Mouse (Mus musculus) spleen, embryonic (tissue): ENCODE data around the gene Ifna5.

ENCODE experiments used
- CTCF ChIA-PET: fragments of 350-600 bp; sonication (Branson Sonifier 250); formaldehyde crosslinking; loops from one replicate; lab custom pipeline; 2022; lab: Charles Lee

Ifna5 gene

GRCm38 (mm10) chr4:88863309-88863708, 28.0 kb downstream of the Ifna5 start:
- CTCF ChIA-PET, result no interaction called here

GRCm38 (mm10) chr4:88864599-88864998, 29.3 kb downstream of the Ifna5 start:
- CTCF ChIA-PET, result no interaction called here

DNA sequence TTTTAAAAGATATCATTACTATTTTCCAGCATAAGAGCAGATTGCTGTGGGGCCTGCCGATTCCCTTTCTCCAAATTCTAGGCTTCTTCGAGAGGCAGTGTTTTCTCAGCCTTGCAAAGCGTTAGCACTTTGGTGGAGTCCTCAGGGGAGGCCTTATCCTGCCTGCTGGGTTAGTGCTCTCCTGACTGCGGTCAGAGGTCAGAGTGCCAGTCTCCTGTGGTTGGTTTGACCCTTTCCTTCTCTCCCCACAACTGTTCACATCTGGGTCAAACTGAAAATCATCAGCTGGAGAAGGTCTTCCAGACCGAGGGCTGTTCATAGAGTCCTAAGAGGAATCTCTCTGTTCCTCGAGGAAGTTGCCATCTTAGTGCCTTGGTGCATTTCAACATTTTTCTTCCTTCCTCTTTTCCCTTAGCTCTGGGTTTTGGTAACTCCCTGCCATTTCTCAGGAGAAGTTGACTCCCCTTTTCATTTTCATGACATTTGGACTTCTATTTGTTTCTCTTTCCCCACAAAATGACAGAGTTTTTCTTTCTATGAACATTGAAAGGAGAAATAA, 29.8 kb downstream of the Ifna5 start:
- CTCF ChIA-PET, result interaction anchor here (0.5 kb wide), 1 partner anchor 141 kb away, joined by 3 read pairs; no protein-coding TSS in a partner anchor

GRCm38 (mm10) chr4:88867366-88867925, 32.1 kb downstream of the Ifna5 start:
- CTCF ChIA-PET, result interaction anchor here (0.6 to 0.9 kb wide), 4 partner anchors 24 to 1814 kb away, joined by 3 to 5 read pairs (median 3); no protein-coding TSS in a partner anchor

DNA sequence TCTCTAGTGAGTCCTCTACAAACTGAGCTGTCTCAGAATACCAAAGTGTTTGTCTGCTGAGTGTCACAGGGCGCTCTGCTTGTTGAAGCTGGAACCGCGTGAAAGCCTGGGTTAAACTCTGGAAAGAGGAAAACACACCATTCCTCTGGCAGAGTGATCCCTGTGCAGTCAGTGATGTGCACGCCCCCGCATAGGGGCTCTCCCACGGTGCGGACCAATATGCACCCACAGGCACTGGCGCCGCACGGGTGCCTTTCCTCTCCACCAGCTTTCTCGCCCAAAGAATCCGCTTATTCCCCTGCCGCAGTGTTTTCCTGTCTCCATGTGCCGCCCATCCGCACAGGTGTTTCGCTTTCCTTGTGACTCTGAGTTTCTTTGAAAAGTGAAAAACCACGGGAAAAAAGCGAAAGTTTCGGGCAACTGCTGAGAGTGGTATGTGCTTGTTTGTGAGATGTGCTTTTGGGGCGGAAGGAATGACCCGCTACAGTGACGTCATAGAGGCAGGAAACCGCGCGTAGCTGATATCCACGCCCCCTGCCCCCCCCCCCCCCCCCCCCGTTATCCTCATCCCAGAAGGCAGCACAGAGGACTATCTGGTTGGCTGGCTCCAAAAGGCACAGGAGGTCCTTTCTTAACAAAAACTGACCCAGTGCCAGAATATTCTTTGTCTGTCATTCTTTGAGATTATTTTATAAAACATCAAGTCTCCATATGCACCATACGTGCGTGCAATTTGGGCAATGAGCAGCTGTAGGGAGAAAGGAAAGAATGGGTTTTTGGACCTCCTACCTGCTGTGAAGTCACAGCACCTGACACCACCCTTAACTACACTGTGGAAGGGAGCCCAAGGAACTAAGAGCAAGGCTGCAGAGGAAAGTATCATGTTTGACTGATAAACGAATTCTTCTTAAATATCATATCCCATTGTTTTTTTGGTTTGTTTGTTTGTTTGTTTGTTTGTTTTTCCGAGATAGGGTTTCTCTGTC, 32.9 kb downstream of the Ifna5 start:
- CTCF ChIA-PET, result interaction anchor here (0.9 kb wide), 1 partner anchor 172 kb away, joined by 3 read pairs; no protein-coding TSS in a partner anchor

- CTCF ChIA-PET, result no interaction called here
Observed at GRCm38 (mm10) chr4:88872691-88873090, 37.4 kb downstream of the Ifna5 start.

DNA sequence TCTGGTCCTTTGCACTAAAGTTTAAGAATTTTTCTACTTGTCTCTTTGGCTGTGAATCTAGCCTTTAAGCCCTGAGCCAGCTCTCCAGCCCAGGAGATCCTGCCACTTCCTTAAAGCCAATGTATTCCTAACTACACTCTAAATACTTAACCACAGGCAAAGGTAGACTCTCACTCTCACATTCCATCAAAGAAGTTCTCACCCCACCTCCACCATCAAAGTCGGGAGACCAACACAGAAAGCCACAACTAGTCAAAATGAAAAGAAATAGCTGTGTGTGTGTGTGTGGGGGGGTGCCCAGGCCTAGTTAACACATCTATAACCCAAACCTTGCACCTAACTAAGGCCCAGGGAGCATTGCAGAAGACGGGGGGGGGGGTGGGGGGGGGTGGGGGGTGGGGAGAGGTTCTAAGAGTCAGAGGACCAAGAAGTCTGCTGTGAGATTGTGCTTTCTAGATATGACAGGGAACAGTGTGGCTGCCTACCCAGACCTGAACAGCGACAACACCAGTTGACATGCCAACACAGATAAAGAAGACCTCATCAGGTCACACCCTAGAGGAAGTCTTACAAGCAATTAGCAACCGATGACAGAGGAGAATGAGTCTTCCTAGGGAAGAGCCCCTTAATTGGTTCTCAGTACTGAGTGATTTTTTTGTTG, 40.2 kb downstream of the Ifna5 start:
- CTCF ChIA-PET, result no interaction called here

- CTCF ChIA-PET, result no interaction called here
Observed at GRCm38 (mm10) chr4:88876520-88876919, 41.2 kb downstream of the Ifna5 start.

DNA sequence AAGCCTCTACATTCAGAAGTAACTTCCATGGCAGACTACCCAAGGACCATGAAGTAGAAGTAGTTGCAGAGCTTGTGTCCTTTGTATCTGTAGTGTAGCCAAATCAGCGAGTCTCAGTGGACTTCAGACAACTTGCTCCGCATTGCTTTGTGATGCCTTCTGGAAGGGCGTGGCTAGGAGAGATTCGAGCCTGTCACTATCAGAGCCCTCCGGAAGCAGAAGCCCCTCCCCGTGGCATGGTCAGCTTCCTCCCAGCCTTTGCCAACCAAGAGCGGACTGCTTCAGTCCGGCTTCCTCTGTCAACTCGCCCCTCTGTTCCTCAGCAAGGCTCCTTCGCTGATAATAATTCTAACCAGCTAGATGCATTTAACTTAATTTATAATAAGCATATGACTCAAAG, 42.9 kb downstream of the Ifna5 start:
- CTCF ChIA-PET, result interaction anchor here (0.6 kb wide), 1 partner anchor 59 kb away, joined by 3 read pairs; no protein-coding TSS in a partner anchor

- CTCF ChIA-PET, result no interaction called here
Observed at GRCm38 (mm10) chr4:88878772-88879171, 43.4 kb downstream of the Ifna5 start.

DNA sequence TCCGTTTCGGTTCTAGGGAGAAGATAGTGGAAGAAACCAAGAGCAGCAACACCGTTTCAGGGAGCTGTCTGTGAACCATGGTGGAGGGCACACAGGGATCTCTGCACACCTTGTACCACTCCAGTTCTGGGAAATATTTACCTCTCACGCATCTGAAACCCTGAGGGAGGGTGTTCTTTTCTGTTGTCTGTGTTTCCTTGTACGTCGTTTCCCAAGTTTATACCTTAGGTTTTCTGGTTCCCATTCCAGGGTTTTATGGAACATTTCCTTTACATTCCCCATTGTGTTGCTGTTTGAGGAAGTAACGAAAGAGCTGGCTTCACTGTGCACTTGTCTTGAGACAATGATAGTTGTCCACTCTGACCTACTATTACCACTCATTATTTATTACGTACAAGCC, 44.8 kb downstream of the Ifna5 start, which contains the start of gene Ifne:
Ifne (minus strand) TSS at position 101 of the 400 bp plus-strand sequence.
- CTCF ChIA-PET, result interaction anchor here (0.6 kb wide), 1 partner anchor 259 kb away, joined by 5 read pairs; no protein-coding TSS in a partner anchor
